20 mouse cellular contexts compared by ENCODE assay signal in the genomic region with DNA sequence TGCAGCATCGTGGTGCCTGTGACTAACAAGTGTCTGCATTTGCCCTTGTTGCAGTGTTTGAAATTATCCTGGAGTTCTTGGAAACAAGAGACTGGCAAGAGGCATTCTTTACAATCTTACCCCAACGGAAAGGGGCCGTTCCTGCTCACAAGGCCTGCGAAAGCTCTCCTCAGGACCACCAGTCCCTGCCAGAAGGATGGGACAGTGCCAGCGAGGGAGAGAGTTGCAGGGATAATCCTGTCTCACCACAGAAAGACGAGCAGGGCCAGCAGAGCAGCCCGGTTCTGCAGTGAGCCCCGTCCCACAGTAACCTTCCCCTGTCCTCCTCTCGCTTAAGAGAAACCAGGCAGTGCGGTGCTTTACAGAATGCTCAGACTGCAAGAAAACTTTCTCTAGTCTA. TPM values are rescaled to one million over a fixed set of nuclear protein-coding genes. Genes with fewer than 3 reads are reported as not detected.
"Had no signal": no experiment of that assay in that cellular context is flagged by ENCODE, and none has a peak within 500 bp of the region (broad histone marks: within the 10 kb centered on the region; RNA-seq: fewer than 3 reads in every experiment).

No protein-coding gene starts in this region.

- H3K27me3 ChIP-seq: limb, embryonic 12.5 days; liver, embryonic 13.5 days; lung, embryonic 15.5 days; megakaryocyte, embryonic 14.5 days; midbrain, embryonic 12.5 days had no signal

- H3K9me3 ChIP-seq: limb, embryonic 12.5 days; liver, embryonic 13.5 days; lung, embryonic 15.5 days; megakaryocyte, embryonic 14.5 days; midbrain, embryonic 12.5 days had no signal

- H3K4me2 ChIP-seq: limb, embryonic 12.5 days; liver, embryonic 13.5 days; lung, embryonic 15.5 days; midbrain, embryonic 12.5 days had no signal

- ATAC-seq: liver, postnatal 0 days; midbrain, embryonic 16.5 days had no signal

- H3K4me3 ChIP-seq: limb, embryonic 12.5 days; liver, embryonic 13.5 days; lung, embryonic 15.5 days; megakaryocyte, embryonic 14.5 days; midbrain, embryonic 12.5 days had no signal

- H3K9ac ChIP-seq: limb, embryonic 12.5 days; liver, embryonic 13.5 days; liver, postnatal 0 days; lung, embryonic 15.5 days; midbrain, embryonic 12.5 days had no signal

- DNase-seq: kidney, postnatal 10 days; kidney, postnatal 4 days; liver; liver, embryonic 13.5 days; liver, postnatal 0 days; lung, postnatal 14 days; thymus, adult 18-20 months; thymus, postnatal 14 days had no signal

- H3K4me1 ChIP-seq: limb, embryonic 12.5 days; liver, embryonic 13.5 days; lung, embryonic 15.5 days; megakaryocyte, embryonic 14.5 days; midbrain, embryonic 12.5 days had no signal

- H3K27ac ChIP-seq: limb, embryonic 12.5 days; liver, embryonic 13.5 days; lung, embryonic 15.5 days; macrophage; midbrain, embryonic 12.5 days; stomach, postnatal 0 days had no signal

RNA-seq across cellular contexts. Expression of gene 4930579F01Rik, which starts 37.0 kb away (rescaled TPM):
- total RNA-seq: layer of hippocampus, adult 8-10 months; layer of hippocampus, postnatal 14 days; left cerebral cortex, adult 8-10 months; left cerebral cortex, postnatal 25 days had no signal
- polyA plus RNA-seq: limb, embryonic 12.5 days; liver, embryonic 13.5 days; liver, postnatal 0 days; macrophage; midbrain, embryonic 12.5 days; midbrain, embryonic 16.5 days; neural tube, embryonic 14.5 days had no signal
